ENCODE assay signal across 8 mouse cellular contexts in genomic region chr12:65072911-65073610, GRCm38 (mm10). TPM values are rescaled to one million over a fixed set of nuclear protein-coding genes. Genes with fewer than 3 reads are reported as not detected.
DNase-seq lines count a peak whose midpoint lies in the region; ATAC-seq lines count a peak whose summit lies in the region.

No protein-coding gene starts in this region.

- H3K36me3 ChIP-seq in erythroblast, embryonic 14.5 days (ENCODE audit: control insufficient read depth): peaks cover 21% of the 10 kb centered on the region
- H3K36me3 ChIP-seq in embryonic facial prominence, embryonic 14.5 days (ENCODE audit: control insufficient read depth, insufficient read depth, low read length): peaks cover 14% of the 10 kb centered on the region
- peaks cover 3% of the 10 kb centered on the region; the same call in 1 of the 2 replicates for H3K36me3 ChIP-seq in liver, embryonic 11.5 days (ENCODE audit: control insufficient read depth, insufficient read depth, low read length)

- peak overlapping the region; percentile 93 for H3K9ac ChIP-seq in embryonic facial prominence, embryonic 14.5 days (ENCODE audit: low read depth, low read length)
- H3K9ac ChIP-seq in liver, embryonic 11.5 days (ENCODE audit: low read depth, low read length): peak overlapping the region; percentile 89

- no peak; the same call in 1 of the 2 replicates for ATAC-seq in erythroblast, adult 5-6 weeks (replicated peaks; ENCODE audit: low FRiP score, poor library complexity, severe bottlenecking)
- ATAC-seq in embryonic facial prominence, embryonic 14.5 days (ENCODE audit: low read depth): peak; percentile 66
- peak; percentile 37 for ATAC-seq in liver, embryonic 11.5 days (replicated peaks; ENCODE audit: low FRiP score)

- peak; percentile 5 for DNase-seq in 3134 (ENCODE audit: extremely low read depth, insufficient read length, low spot score)
- no peak for DNase-seq in embryonic facial prominence, embryonic 14.5 days (ENCODE audit: low spot score)
- no peak for DNase-seq in liver, embryonic 11.5 days (ENCODE audit: low spot score)
- no peak for DNase-seq in urinary bladder, postnatal 36 days (ENCODE audit: low spot score in 2 of 2)
- DNase-seq in testis, postnatal 10 days (ENCODE audit: low spot score): no peak
- no peak for DNase-seq in right cerebral cortex, adult 2 months (ENCODE audit: low spot score in 2 of 2)

- H3K27me3 ChIP-seq in erythroblast, embryonic 14.5 days (ENCODE audit: control insufficient read depth): no peaks in the 10 kb centered on the region
- no peaks in the 10 kb centered on the region for H3K27me3 ChIP-seq in embryonic facial prominence, embryonic 14.5 days (replicated peaks; ENCODE audit: control insufficient read depth, insufficient read depth, low read length)
- no peaks in the 10 kb centered on the region for H3K27me3 ChIP-seq in liver, embryonic 11.5 days (replicated peaks; ENCODE audit: control insufficient read depth, insufficient read depth, low read length)

- H3K4me2 ChIP-seq in embryonic facial prominence, embryonic 14.5 days (ENCODE audit: low read depth, low read length): peak overlapping the region; percentile 87
- peak overlapping the region; percentile 88 for H3K4me2 ChIP-seq in liver, embryonic 11.5 days

- WGBS in embryonic facial prominence, embryonic 14.5 days: 4% methylated on average over 18 of the region's 21 CpGs
- 5% methylated on average over 21 of the region's 21 CpGs for WGBS in liver, embryonic 11.5 days

- peak overlapping the region; percentile 87 for H3K4me3 ChIP-seq in erythroblast, embryonic 14.5 days (replicated peaks)
- peak overlapping the region; percentile 93 for H3K4me3 ChIP-seq in embryonic facial prominence, embryonic 14.5 days (ENCODE audit: low read depth, low read length)
- peak overlapping the region; percentile 95 for H3K4me3 ChIP-seq in liver, embryonic 11.5 days (ENCODE audit: low read depth, low read length)

- H3K4me1 ChIP-seq in erythroblast, embryonic 14.5 days (ENCODE audit: control insufficient read depth): peaks cover 47% of the 10 kb centered on the region
- peaks cover 18% of the 10 kb centered on the region for H3K4me1 ChIP-seq in embryonic facial prominence, embryonic 14.5 days (ENCODE audit: control insufficient read depth, insufficient read depth, low read length)
- peaks cover 22% of the 10 kb centered on the region for H3K4me1 ChIP-seq in liver, embryonic 11.5 days (replicated peaks; ENCODE audit: control insufficient read depth, insufficient read depth, low read length)

- H3K27ac ChIP-seq in embryonic facial prominence, embryonic 14.5 days (replicated peaks; ENCODE audit: low read depth, low read length): peak overlapping the region; percentile 94
- H3K27ac ChIP-seq in liver, embryonic 11.5 days (ENCODE audit: low read depth, low read length): peak overlapping the region; percentile 66

- H3K9me3 ChIP-seq in erythroblast, embryonic 14.5 days (ENCODE audit: control insufficient read depth, low read length): no peaks in the 10 kb centered on the region
- H3K9me3 ChIP-seq in embryonic facial prominence, embryonic 14.5 days (ENCODE audit: control insufficient read depth, low read length): no peaks in the 10 kb centered on the region
- H3K9me3 ChIP-seq in liver, embryonic 11.5 days (ENCODE audit: control insufficient read depth, low read length): no peaks in the 10 kb centered on the region

RNA-seq across cellular contexts. Expression of gene Fkbp3, which starts 0.7 kb away (rescaled TPM):
- 3.2 and 3.5 TPM in 2 replicates for polyA plus RNA-seq in erythroblast, embryonic 14.5 days (2012)
- 33.0 and 42.5 TPM in 2 replicates for total RNA-seq in erythroblast, adult 5-6 weeks (2015; ENCODE audit: low replicate concordance)
- 38.3 and 40.3 TPM in 2 replicates for total RNA-seq in erythroblast, adult 5-6 weeks (2017; ENCODE audit: low replicate concordance)
- polyA plus RNA-seq in embryonic facial prominence, embryonic 14.5 days (2014; fragmentation: Nextera tagmentation; extraction: Ambion mirVana): 389 and 391 TPM in 2 replicates
- 388 and 394 TPM in 2 replicates for polyA plus RNA-seq in liver, embryonic 11.5 days (2014; fragmentation: Nextera tagmentation; extraction: Ambion mirVana)

RNA-seq across cellular contexts. Expression of gene Fancm, which starts 2.3 kb away (rescaled TPM):
- polyA plus RNA-seq in erythroblast, embryonic 14.5 days (2012): 0.09 and 0.20 TPM in 2 replicates
- total RNA-seq in erythroblast, adult 5-6 weeks (2015; ENCODE audit: low replicate concordance): 4.2 and 6.5 TPM in 2 replicates
- 15.2 and 34.8 TPM in 2 replicates for total RNA-seq in erythroblast, adult 5-6 weeks (2017; ENCODE audit: low replicate concordance)
- 7.4 and 10.0 TPM in 2 replicates for polyA plus RNA-seq in embryonic facial prominence, embryonic 14.5 days (2014; fragmentation: Nextera tagmentation; extraction: Ambion mirVana)
- 9.6 and 10.9 TPM in 2 replicates for polyA plus RNA-seq in liver, embryonic 11.5 days (2014; fragmentation: Nextera tagmentation; extraction: Ambion mirVana)

RNA-seq across cellular contexts. Expression of gene Prpf39, which starts 36.9 kb away (rescaled TPM):
- 0.24 and 0.36 TPM in 2 replicates for polyA plus RNA-seq in erythroblast, embryonic 14.5 days (2012)
- 16.9 and 23.0 TPM in 2 replicates for total RNA-seq in erythroblast, adult 5-6 weeks (2015; ENCODE audit: low replicate concordance)
- 45.9 and 51.0 TPM in 2 replicates for total RNA-seq in erythroblast, adult 5-6 weeks (2017; ENCODE audit: low replicate concordance)
- 47.3 and 50.6 TPM in 2 replicates for polyA plus RNA-seq in embryonic facial prominence, embryonic 14.5 days (2014; fragmentation: Nextera tagmentation; extraction: Ambion mirVana)
- 46.1 and 46.8 TPM in 2 replicates for polyA plus RNA-seq in liver, embryonic 11.5 days (2014; fragmentation: Nextera tagmentation; extraction: Ambion mirVana)

Comparison
In these comparisons a context has a peak if more than half of its experiments do, and no peak if none do; other contexts are left out.
1. RNA of gene Fkbp3, which starts 0.7 kb away (polyA plus RNA-seq): 389 to 391 TPM in embryonic facial prominence, embryonic 14.5 days and 388 to 394 TPM in liver, embryonic 11.5 days; 3.2 to 3.5 TPM in erythroblast, embryonic 14.5 days; every median in the first group is over 10 times any median in the second.
2. RNA of gene Prpf39, which starts 36.9 kb away (polyA plus RNA-seq): 47.3 to 50.6 TPM in embryonic facial prominence, embryonic 14.5 days and 46.1 to 46.8 TPM in liver, embryonic 11.5 days; 0.24 to 0.36 TPM in erythroblast, embryonic 14.5 days; every median in the first group is over 10 times any median in the second.
3. Peak in every context shown above with its lines, with median percentiles within 50 percentile points of each other: H3K4me3 ChIP-seq.